Mouse (Mus musculus) CH12F3 (cell line): ENCODE measurements around the gene Fer.

Experiments
- in situ Hi-C: fragments of 300-500 bp; cut with MboI; formaldehyde crosslinking; loops from 2 replicates; pipeline ENCODE4 v1.14.3; 2020; ENCODE audit warnings: low sequenced_read_pairs

The Fer gene

GRCm38 (mm10) chr17:64135941-64136650 is 273.2 kb downstream of the Fer start:
- in situ Hi-C loops = no loop called here

- in situ Hi-C loops = no loop called here
Measured at GRCm38 (mm10) chr17:64138036-64138717, 275.3 kb downstream of the Fer start.

- in situ Hi-C loops = no loop called here
Measured at GRCm38 (mm10) chr17:64139231-64139915, 276.5 kb downstream of the Fer start.

DNA sequence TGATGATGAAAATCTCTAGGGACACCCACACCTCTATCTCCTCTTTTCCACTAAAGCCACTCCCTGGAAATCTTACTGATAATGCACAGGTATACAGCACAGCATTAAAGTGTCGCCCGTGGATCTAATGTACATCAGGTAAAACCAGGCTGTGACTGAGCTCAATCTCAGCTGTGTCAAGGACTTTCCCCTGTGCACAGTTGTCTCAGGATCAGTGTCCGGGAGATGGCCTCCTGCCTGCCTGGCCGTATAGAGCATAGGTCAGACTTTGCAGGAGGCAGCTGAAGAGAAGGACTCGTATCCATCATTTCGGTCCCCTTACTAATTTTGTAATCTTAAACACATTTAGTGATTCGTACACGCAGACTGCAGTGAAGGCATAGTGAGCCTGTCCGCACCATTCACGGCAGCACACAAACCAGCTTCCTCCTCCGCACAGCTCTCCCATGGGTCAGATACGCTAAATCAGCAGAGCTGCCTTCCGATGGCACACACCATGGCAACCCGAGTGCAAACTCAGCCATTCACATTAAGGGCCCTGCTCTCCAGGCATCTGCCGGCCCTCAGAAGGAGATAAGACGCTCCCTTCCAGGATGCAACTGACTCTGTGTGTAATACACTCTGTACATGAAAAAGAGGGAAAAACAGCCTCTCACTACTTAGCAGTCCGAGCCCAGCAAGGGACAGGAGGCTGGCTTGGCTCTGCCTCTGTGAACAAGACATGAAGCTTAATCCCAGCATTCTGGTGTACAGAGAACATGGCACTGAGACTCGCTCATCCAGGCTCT is 277.4 kb downstream of the Fer start:
- in situ Hi-C loops = no loop called here

GRCm38 (mm10) chr17:64141856-64142255 is 279.0 kb downstream of the Fer start:
- in situ Hi-C loops = no loop called here

GRCm38 (mm10) chr17:64146409-64146808 is 283.5 kb downstream of the Fer start:
- in situ Hi-C loops = no loop called here

DNA sequence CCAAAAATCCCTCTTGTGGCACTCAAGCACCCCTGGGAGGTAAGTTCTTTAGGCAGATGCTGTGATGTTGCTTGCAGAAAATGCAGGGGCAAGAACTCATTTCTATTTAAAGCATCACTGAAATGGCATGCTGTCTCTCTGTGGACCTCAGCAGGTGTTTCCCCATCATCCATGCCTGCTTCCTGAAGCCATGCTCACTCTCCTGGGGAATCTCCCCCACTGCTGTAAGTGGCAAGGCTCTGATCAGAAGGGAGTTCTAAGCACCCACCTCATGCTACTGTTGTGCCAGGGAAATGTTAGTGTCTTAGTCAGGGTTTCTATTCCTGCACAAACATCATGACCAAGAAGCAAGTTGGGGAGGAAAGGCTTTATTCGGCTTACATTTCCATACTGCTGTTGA is 287.9 kb downstream of the Fer start:
- in situ Hi-C loops = no loop called here

- in situ Hi-C loops = no loop called here
Measured at GRCm38 (mm10) chr17:64167731-64168130, 304.9 kb downstream of the Fer start.

GRCm38 (mm10) chr17:64170019-64170418 is 307.2 kb downstream of the Fer start:
- in situ Hi-C loops = no loop called here

- in situ Hi-C loops = no loop called here
Measured at GRCm38 (mm10) chr17:64172474-64172873, 309.6 kb downstream of the Fer start.

DNA sequence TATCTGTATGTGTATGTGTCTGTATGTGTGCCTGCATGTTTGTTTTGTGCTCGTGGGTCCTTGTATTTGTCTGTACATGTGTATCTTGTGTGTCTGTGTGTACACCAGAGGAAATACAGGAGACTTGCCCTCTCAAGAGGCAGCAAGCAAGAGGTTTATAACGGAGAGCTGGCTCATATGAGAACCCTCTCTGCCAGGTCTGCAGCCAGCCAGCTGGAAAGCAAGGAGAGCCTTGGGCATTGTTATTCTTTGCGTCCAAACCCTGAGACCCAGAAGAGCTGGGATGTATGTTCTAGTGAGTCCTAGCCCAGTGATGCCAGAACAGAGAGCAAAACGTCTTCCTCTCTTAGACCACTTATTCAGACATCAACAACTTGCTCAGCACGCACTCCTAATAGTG is 317.7 kb downstream of the Fer start:
- in situ Hi-C loops = no loop called here

DNA sequence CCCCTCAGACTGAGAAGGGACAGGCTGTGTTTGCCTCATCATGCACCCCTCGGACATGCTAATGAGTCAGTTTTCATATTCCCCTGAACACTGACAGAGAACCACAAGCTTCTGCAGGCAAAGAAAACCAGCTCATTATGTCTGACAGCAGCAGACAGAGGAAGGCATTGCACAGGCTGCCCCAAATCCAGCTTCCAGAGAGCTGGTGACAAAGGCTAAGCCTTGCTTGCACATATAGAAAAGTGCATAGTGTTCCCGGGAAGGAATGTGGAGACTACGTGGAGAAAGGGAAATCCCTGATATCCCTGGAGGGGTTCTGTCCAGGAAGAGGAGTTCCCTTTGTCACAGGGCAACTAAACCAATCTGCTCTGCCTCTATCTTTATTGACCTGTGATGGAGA is 318.4 kb downstream of the Fer start:
- in situ Hi-C loops = no loop called here

GRCm38 (mm10) chr17:64182599-64182998 is 319.7 kb downstream of the Fer start:
- in situ Hi-C loops = no loop called here

- in situ Hi-C loops = no loop called here
Measured at GRCm38 (mm10) chr17:64183196-64183595, 320.3 kb downstream of the Fer start.
